Mouse (Mus musculus) brain, embryonic 14.5 days (tissue): ENCODE measurements around the gene Trub2. TPM values are rescaled to one million over a fixed set of nuclear protein-coding genes. Genes with fewer than 3 reads are reported as not detected.
A peak's percentile ranks its signal among the peaks of the same experiment; 100 is the strongest.

Experiments used
- DNase-seq: peaks from one replicate; pipeline ENCODE4 v3.0.0-alpha.2; 2011; ENCODE audit warnings: low read depth
- CTCF ChIP-seq: fragments of 200-500 bp; IDR thresholded peaks from 2 replicates; pipeline ENCODE4 v1.5.1; 2012; ENCODE audit warnings: inconsistent platforms, mild to moderate bottlenecking, moderate library complexity, borderline replicate concordance; ENCODE audit not compliant: insufficient read depth, insufficient read length; ENCODE audit errors: extremely low read depth
- POLR2A ChIP-seq: fragments of 200-500 bp; IDR thresholded peaks from 2 replicates; pipeline ENCODE4 v1.6.1; 2012; ENCODE audit warnings: mild to moderate bottlenecking, inconsistent platforms, borderline replicate concordance; ENCODE audit not compliant: poor library complexity, insufficient read depth, insufficient read length, severe bottlenecking; ENCODE audit errors: extremely low read depth
- polyA plus RNA-seq: library from polyadenylated mRNA; depleted of rRNA; stranded (reverse); fragments of >200 nt; gene quantifications from 2 replicates; pipeline ENCODE4 v1.2.3, GENCODE M21; 2012

Trub2 gene
- polyA plus RNA-seq, 1 experiment = 43.2 TPM

GRCm38 (mm10) chr2:29741207-29741606, 47.1 kb downstream of the Trub2 start:
- TF ChIP-seq POLR2A (no peak), CTCF (no peak)
- no peak for DNase-seq

DNA sequence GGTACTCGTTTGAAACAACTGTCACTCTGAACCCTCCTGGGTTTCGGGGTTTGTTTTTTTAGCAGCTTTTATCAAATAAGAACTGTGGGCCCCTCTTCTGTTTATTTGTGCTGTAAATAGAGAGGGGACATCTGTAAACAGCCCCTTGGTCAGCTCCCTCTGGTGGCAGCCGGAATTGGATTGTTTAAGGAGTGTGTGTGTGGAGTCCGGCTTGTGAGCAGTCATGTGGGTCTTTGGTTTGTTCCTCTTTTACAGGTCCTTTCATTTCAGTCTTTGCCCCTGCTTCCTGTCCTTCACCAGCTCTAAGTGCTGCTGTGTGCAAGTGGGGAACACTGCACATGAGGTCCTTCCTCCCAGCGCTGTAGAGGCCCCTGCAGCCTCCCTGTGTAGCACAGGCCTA, 48.9 kb downstream of the Trub2 start:
- TF ChIP-seq POLR2A (no peak), CTCF (no peak)
- DNase-seq = no peak

- TF ChIP-seq POLR2A (no peak), CTCF (no peak)
- no peak for DNase-seq
Observed at GRCm38 (mm10) chr2:29738799-29739198, 49.5 kb downstream of the Trub2 start.

GRCm38 (mm10) chr2:29737209-29737925, 50.9 kb downstream of the Trub2 start:
- TF ChIP-seq POLR2A (no peak), CTCF (no peak)

GRCm38 (mm10) chr2:29735708-29736107, 52.6 kb downstream of the Trub2 start:
- TF ChIP-seq CTCF = no peak
- no peak for TF ChIP-seq POLR2A
- DNase-seq = no peak

More at GRCm38 (mm10) chr2:29737209-29737925, 50.9 kb downstream of the Trub2 start:
- no peak for DNase-seq

DNA sequence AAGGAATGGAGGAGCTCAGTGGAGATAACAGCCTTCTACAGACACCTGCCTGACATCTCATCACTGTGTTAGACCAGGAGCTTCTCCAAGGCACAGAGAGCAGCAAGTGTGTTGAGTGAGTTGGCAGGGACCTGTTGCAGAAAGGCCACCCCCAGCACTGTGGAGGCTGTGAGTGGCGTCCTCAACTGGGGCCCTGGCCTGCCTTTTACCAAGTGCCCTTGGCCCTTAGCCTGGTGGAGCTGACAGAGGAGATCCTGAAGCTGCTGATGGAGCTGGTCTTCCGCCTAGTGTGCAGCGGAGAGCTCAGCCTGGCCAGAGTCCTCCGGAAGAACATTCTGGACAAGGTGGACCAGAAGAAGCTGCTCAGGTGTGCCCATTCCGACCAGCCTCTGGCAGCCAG, 55.0 kb downstream of the Trub2 start:
- TF ChIP-seq CTCF (no peak), POLR2A (no peak)
- no peak for DNase-seq

DNA sequence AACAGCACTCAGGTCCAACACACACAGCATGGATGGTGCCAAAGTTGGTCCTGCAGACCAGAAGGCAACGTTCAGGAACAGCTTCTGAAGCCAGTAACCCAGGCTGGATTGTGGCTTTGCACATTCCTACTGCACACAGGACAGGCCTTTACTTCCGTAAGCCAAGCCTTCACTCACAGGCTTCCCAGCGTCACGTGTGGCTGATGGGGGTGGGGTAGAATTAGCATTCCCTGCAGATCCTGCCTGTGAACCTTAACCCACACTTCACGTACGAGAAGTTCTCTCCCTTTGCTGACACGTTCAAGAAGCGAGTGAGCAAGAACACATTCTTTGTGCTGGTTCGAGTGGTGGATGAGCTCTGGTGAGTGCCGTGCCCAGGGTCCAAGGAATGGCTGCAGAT, 55.7 kb downstream of the Trub2 start:
- TF ChIP-seq CTCF (no peak), POLR2A (no peak)
- no peak for DNase-seq

DNA sequence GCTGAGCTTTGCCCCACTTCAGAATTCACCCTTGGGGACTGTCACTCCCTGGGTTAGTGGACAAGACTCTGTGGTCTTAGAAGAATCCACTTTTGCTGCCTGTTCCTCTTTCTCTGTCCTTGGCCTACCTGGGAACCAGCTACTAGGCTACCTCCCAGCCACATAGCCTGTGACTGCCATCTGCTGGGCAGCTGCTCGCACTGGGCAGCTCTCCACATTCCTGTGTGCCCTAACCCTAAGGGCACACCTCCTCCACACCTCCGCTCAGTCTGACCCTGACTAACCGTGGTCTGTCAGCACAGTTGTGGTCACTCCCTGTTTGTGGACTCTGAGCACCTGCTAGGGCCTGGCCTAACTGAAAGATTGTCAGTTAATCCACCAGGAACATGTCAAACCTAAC, 56.8 kb downstream of the Trub2 start:
- peak; percentile 50; the same call in 1 of the 2 replicates for TF ChIP-seq CTCF
- TF ChIP-seq POLR2A = no peak

DNA sequence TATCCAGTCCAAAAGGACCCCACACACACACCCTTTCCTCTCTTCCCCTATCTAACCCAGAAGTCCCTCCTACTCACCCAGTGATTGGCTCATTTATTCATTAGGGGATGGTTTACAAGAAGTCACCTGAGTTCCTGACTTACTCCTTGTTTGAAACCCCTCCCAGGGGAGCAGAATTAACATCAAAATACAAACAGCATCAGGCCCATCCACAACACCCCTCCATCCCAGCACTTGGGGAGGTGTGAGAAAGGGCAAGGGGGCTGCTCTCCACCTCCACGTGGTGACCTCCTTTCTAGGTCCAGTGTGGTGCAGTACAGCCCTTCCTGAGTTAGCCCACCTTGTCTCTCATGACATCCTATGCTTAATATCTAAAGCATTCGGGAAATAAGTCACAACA, 58.8 kb downstream of the Trub2 start:
- DNase-seq = no peak
- no peak for TF ChIP-seq POLR2A
- TF ChIP-seq CTCF = no peak

More for the DNA sequence above, 56.8 kb downstream of the Trub2 start:
- DNase-seq = peak; percentile 17

GRCm38 (mm10) chr2:29724664-29725365, 63.5 kb downstream of the Trub2 start:
- no peak for TF ChIP-seq CTCF
- DNase-seq = no peak

DNA sequence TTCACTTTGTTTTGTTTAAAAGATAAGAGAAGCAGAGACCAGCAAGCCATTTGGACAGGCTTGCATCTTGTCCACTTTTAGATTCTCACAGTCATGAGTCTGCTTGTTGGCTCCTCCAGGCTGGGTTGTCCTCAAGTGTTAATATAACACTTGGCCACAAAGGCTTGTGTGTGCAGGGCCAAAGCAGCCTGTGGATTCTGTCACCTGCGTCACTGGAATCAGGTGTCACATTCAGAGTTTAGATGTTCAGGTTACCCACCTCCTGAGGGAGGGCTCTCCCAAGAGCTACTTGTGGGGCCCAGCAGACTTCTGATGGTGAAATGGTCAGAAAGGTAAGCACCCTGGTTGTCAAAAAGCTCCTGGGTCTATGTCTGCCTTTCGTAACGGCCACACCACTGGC, 65.2 kb downstream of the Trub2 start:
- DNase-seq = no peak
- TF ChIP-seq CTCF = no peak
- no peak for TF ChIP-seq POLR2A

GRCm38 (mm10) chr2:29718581-29718980, 69.7 kb downstream of the Trub2 start:
- TF ChIP-seq POLR2A (no peak), CTCF (no peak)
- DNase-seq = no peak
